Mouse (Mus musculus) cerebellum, adult 9-11 months (tissue): ENCODE measurements at regions not wholly inside any gene's neighbourhood (a gene's known extent, or its start where the extent isn't known, plus 50 kb on each side); places are given as distances from the start of the nearest gene placed in this dataset.

ENCODE experiments used
- DNase-seq: peaks from one replicate; pipeline ENCODE4 v3.0.0; 2022

DNA sequence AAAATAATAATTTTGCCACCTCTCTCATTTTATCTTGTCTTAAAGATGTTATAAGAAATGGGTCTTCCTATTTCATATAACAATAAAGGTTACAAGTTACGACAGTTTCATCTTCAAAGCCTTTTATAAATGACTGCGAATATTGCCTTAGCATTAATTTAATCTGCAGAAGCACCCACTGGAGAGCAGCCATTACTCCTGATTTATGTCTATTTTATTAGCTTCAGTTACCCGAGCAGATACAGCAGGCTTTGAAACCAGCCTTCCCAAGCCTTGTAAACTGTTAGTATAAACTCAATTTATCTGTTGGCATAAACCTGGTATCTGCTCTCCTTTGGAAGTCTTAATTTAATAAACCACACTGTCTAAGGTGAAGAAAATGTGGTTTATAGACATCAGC is 2851.6 kb upstream of the Gm6569 start:
- no peak for DNase-seq

DNA sequence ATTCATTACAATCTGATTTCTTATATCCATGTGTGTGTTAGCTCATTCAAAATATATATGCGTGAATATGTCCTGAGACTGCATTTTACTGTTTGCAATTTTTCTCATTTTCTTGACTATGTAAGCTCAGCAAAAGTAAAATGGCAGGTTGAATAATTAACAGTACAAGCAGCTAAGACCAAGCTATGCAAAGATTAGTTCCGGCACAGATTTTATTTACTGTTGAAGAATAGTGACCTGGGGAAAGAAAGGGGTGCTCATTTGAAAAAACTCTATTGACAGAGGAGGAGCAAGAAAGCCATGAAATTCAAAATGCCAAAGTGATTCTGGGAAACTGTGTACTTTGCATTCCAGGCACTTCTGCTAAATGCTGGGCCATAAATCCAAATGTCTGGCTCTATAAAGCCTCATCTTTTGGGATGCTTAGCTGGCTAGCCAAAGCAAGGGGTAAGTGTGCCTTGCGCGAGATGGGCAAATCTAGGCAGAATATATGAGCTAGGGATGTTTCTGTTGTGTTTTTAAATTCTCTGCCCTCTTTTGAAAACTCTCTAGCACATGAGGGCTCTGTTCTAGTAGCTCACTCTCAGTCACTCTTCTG is 2846.3 kb upstream of the Gm6569 start:
- DNase-seq: no peak

DNA sequence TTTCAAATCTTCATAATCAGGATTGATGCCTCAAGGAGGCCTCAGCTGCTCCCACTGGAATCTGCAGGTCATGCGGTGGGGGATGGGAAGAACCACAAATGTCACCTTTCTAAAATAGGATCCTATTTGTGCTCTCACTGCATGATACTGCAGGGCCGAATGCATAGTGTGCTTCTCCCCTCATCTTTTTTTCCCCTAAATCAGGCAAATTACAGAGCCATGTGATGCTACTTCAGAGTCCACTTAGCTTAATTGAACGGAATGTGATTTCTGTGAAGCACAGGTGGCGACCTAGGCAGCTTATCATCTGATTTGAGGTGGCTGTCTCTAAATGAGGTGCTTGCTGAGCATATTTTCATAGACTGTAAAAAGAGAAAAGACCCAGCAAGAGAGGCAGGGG is 2841.0 kb upstream of the Gm6569 start:
- DNase-seq: no peak

DNA sequence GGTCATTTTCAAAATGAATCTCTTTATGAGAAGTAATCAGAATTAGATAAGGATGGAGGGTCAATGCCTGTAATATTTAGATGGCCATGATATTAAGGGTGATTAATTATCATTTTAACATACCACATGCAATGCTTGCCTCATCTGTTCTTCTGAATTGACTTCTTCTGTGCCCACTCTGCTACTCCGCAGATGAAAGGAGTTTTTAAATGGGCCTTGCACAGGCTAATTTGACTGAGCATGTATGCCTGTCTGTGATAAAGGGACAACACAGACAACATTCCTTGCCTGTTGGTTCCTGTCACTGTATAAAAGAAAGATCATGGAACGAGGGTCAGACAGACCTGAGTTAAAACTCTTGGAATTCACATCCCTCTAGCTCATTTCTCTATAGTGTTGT is 2824.0 kb upstream of the Gm6569 start:
- DNase-seq: no peak

DNA sequence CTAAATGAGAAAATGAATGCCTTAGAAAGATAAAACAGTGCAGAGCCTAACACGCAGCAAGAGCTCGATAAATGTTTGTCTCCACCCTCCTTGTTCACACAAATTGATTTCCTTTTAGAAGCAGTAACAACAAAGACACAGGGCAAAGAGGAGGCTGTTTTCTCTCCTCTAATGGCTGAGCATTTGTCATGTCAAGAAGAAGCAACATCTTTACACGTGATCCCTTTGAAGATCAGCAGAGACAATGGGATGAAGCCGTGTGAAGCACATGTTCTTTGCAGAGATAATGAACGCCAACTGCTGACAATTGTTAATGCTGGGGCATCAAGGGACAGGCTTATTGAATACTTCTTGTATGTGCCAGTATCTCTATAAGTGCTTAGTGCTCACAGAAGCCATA is 2823.6 kb upstream of the Gm6569 start:
- DNase-seq: no peak

DNA sequence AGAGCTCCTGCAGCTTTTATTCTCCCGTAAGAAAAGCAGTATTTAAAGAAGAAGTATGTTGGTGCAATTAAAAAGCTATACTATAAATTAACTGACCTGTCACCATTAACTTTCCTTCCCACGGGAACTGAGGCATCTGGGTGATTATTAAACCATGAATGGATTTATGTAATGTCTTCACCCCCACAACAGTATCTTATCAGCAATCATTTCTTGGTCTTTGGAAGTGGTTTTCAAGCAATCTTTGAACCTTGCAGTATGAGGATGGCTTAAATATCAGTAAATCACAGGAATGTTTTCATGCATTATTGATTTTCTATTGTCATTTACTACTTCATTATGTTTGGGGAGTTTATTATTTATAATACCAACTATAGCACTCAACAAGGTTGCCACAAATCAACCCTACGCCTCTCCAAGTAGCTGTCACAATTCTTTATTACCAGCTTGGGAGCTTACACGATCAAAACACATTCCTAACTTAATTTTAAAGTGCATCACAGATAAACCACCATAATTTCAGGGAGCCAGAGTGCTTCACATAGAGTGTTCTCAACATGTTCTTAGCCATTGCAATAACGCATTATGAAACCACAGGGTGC is 2780.0 kb upstream of the Gm6569 start:
- DNase-seq: no peak

DNA sequence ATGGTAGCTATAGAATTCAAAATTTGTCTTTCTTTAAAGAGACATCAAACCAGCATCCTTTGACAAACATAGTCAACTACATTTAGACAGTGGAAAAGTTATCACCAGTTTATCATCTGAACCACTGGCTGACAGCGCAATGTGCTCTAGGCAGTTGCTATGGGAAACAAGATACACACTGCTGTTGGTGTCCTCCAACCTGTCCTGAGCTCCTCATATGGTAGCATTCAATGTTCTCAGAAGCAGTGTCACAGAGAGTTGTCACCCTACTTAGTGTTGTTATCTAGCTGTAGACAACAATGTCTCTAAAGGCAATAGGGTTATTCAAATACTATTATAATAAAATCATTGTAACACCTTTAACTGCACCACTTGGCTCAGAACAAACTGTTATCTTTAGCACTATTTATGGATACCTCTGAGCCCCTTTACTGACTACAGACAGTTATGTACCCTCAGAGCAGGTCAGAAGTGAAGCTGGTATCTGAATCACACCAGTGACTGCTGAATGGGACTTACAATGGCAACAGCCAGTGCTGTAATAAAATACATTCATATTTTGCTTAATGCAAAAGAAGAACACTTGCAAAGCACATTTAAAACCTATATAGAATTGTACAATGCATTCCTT is 2747.9 kb upstream of the Gm6569 start:
- DNase-seq: no peak

DNA sequence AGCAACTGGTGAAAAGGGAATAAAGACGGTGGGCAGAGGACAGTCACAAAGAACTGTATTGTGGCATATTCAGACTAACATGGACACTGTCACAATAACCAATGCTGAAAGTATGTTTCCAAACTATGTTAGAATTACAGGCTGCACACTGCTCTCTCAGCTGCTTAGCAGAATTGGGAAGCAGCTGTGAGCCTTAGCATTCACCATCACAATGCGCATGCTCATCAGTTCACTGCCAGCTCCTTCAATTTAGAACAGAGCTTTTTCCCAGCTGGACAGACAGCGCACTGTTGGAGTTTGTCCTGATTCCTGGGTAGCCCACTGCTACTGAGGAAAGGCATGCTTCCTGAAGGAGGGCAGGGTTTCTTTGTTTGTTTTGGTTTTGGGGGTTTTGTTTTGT is 2735.2 kb upstream of the Gm6569 start:
- no peak for DNase-seq

DNA sequence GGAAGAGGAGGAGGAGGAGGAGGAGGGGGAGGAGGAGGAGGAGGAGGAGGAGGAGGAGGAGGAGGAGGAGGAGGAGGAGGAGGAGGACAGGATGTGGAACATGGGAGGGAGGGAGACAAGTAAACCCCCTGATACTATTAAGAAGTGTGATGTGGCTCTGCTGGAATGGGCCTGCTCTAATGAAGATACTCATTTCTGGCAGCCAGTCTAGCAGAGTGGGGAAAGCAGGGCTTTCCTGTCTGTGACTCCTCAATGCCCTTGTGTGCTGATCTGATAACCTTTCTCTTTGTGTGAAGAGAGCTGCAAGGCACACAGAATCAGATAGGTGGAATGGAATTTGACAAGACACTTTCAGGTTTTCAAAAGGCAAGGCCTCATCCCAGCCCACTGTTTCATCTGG is 2704.6 kb upstream of the Gm6569 start:
- no peak for DNase-seq

DNA sequence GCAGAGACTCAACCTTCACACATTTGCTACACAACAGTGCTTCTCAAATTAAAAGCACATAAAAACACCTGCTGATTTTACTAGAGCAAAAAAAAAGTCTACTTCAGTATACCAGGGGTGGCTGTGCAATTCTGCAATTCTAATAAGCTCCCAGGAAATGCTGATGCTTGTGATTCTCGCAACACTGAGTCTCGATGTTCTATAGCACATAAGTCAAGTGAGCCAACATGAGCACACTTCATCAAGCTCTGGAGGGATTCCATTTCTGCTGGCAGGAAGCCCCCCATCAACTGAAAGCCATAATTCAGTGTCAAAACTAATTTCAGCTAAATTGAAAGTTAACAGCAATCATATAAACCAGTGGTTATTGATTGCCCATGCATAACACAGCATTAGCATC is 2676.7 kb upstream of the Gm6569 start:
- DNase-seq: no peak

DNA sequence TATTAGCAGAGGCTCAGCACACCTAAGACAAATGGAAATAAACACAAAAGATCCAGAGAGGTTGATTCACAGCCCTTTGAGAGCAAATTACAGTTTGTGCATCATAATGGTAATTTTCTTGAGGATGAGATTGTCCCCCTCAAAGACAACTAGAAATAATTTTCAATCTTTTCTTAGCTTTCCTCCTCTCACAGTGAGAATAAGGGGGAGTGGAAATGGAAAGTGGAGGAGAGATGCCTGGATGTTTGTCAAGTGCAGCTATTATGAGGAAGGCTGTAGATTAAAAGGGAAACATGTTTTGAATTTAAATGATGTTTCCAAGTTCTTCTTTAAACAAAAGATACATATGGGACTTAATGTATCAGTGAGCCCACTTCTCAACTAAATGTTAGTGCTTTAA is 2672.3 kb upstream of the Gm6569 start:
- no peak for DNase-seq

DNA sequence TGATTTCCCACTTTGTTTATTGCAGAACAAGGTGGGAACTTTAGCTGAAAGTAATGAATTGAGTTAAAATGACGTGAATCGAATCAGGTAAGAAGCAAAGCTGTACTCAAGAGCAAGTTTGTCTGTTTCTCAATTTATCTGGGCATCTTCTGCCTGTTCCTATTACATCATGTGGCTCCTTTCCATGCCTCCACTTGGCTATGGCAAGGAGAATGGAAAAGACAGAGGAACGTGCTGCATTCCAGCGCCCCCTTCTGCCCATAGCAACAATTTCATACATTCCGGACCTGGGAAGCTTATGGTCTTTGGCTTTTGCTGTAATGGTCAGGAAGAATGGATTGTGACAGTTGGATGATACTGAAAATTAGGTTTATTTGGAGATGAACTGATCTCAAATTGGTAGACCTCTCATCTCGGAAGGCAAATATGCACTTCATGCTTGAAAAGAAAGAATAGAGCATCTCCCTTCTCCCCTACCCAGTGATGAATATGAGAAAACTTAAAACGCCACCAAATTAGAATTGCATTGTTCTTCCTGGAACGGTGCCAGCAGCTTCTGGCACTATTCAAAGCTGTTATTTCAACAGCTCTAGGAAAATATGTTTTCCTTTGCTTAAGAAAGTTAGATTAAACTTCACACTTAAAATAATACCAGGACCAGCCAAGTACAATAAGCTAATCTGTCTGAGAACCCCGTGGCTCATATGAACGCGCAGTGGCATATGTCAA is 2639.2 kb upstream of the Gm6569 start:
- DNase-seq: peak; percentile 5

DNA sequence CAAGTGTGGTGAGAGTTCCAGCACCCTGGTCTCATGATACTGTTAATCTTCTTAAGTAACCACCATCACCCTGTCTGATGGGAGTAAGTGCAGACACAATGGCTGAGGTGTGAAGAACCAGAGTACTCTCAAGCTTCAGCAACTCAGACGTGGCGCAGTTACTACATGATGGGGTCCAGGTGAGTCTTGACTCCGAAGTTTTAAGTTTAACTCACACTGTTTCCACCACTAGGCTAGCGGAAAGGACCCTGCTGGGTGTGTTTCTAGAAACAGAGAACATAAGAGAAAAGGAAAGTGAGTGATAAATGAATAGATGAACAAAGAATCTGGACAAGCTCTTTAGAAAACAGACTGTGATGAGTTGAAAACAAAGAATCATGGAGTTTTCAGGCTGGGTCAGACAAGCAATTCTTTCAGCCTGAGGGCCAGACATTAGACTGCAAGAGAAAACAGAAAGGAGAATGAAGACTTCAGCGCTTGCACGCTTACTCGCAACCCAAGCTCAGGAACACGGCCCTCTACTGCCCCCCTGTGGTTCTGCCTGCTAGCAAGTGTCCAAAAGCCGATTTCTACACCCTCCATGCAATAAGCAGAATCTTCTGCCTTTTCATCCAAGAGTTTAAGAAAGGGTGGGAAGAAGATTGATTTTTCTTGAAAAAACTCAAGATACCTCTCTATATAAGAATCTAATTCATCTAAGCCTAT is 2593.6 kb upstream of the Gm6569 start:
- peak; percentile 28 for DNase-seq

DNA sequence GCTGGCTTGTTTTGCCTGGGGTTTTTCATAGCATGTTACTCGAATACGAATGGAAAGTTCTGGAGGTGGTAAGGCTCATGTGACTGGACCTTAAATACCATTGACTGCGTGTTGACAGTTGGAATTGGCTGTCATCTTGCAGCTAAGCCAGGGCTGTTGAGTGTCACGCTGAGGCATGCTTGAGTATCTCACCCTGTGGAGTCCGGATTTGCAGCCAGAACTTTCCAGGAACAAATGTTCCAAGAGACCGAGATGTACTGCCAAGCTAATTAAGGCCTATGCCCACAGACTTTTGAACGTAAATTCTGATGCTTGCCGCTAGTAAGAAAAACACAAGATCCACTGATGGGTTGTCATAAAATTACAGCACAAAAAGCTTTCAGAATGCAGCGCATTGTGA is 2590.8 kb upstream of the Gm6569 start:
- no peak for DNase-seq

DNA sequence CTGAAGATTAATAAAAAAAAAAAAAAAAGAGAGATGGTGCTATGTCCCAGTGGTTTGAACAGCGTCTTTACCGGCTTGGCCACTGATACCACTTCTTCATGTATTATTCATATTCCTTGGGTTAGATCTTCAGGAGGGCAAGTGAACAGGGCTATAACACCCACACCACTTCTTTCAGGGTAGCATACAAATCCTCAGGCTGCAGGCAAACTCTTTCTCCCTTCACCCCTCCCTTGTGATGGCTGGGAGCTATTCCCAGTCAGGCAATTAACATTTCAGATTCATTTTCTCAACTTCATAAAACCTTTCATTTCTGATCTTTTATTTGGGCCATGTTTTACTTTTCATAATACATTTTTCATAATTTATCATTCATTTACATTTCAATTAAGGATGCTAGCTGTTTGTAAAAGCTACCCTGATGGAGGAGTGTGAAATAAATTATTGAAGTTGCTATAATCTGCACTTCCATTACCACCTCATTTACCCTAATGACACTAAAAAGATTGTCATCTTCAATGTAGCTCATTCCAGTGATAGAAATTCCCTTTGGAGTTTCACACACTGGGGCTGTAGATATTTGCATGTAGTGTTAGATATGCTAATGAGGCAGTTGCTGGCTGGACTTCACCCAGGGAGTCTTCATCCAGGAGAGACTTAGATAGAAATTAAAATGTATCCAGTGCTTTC is 2558.3 kb upstream of the Gm6569 start:
- no peak for DNase-seq

DNA sequence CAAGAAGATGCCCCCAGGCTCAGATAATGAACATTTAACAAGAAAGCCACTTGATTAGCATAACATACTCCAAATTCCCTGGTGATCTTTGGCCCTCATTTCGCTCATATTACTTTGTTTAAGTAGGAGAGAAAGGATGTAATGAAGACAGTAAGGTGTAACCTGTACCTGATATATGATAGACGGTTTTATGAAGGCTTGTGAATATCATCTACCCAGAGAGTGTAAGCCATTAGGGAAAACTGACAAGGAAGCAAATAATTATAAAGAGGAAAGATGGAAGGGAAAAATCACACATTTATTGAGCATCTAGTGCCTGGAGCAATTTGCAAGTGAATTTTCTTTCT is 2557.8 kb upstream of the Gm6569 start:
- no peak for DNase-seq

DNA sequence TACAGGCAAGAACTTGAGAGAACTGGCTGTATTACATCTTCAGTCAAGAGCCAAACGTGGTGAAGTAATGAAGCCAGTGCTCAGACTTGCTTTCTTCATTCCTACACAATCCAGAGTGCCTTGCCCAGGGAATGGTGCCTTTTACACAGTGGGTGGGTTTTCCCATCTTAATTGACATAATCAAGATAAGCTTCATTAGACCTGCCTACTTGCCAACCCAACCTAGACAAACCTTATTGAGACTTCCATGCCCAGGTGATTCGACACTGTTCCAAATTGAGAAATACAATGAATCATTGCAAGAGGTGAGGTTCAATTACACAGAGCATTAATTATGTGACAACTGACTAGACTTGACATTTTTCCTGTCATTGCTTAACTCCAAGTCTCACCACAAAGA is 2557.0 kb upstream of the Gm6569 start:
- no peak for DNase-seq

DNA sequence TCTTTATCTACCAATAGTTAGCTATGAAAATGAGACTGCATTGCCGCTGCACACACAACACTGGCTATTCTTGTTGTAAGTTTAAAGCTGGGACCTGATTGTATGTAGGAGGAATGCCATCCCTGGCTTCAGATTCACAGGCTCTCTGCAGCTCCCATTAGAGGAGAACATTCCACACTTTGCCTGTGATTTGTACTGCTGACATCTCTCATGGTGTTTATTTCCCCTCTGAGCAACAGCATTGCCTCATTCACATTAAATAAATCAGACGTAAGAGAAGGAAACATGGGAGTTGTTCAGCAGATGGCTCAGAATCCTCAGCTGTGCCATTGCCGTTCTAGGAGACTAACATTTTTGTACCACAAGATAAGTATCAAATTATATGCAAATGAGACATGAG is 2550.6 kb upstream of the Gm6569 start:
- DNase-seq: no peak

DNA sequence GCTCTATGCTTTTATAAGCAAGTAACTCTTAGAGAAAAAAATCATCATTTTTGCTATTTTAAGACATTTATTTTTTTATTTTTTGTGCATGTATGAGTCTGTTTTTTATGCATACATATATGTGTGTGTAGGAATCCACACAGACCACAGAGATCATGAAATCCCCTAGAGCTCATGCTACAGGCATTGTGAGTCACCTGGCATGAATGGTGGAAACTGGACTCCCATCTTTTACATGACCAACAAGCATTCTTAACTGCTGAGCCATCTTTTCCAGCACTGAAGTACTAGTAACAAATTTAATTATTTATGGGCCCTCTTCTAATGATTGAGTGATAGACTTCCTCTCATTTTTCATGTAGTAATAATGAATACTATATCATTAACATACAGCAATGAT is 2531.8 kb upstream of the Gm6569 start:
- no peak for DNase-seq

DNA sequence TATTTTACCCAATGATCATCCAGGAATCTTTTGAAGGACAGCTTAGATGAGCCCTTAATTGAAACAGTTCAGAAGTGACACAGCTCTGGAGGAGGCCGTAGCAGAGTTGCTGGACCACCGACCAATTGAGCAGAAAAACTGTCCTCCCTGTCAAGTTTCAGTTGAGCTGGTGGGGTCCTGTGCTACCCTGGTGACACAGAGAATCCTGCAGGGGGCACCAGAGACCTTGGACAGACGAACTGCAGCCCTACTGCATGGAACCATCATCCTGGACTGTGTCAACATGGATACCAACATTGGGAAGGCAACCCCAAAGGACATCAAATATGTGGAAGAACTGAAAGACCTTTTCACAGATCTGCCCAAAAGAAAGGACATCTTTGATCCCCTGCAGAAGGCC is 2524.1 kb upstream of the Gm6569 start:
- no peak for DNase-seq

DNA sequence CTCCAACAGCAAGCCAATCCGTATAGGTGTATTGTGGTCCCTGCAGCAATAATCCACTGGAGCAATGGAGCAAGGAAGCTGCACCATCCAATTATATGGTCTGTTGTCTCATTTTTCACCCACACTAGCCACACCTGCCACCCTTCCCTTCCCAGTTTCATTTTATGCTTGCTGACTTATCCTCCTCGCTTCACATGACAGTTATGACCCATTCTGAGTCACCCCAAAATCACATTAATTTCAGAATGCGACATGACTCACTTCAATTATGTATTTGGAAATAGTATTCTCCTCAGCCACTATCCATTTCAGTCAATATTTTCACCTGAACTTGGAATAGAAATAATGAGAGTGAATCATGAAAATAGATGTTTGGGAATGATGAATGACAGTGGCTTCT is 2507.8 kb upstream of the Gm6569 start:
- DNase-seq: no peak

DNA sequence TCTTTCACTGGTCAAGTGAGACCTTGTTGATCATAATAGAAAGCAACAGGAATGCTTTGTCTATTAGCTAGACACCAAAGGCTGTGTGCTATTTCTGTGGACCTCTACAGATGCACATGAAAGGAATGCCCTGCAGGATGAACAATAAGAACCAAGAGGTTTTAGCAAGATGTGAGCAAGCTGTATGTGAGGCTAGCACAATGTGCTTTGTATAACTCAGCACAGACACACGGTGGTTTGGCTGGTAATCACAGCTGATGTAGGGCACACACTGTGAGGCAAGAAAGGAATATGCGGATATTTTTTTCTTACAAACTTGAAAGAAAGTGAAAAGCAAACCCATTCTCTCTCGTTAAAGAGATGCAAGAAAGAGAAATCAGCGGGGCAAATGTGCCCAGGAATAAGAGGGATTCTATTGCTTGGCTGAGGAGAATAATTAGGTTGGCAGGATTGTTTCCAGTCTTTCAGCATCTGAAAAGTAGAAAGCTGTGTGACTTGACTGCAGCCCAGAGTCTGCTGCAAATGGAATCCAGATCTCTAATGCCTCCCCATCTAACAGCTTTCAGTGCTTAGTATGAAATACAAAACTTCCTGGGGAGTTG is 2476.1 kb upstream of the Gm6569 start:
- no peak for DNase-seq

DNA sequence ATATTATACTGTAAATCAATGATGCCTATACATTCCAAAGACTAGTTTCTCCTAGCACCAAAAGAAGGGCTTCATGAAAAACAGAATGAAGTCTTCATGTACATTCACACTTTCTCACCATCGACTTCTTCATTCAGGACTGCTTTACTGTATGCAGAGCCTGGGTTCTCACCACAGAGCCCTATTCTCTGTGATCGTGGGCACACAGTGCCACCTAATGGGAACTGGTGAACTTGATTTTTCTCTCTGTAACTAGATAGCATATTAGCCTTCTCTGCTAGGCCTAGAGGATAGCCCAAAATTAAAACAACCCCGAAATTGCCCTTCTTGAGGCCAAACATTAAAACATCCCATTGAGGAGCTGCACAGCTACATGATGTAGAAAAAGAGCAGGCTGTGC is 2458.6 kb upstream of the Gm6569 start:
- DNase-seq: peak; percentile 4
